Mouse (Mus musculus) thymus, postnatal 14 days (tissue): ENCODE measurements around the gene Mtmr4.

Experiments used
- DNase-seq: peaks from one replicate; pipeline ENCODE4 v3.0.0; 2021

Gene Mtmr4

DNA sequence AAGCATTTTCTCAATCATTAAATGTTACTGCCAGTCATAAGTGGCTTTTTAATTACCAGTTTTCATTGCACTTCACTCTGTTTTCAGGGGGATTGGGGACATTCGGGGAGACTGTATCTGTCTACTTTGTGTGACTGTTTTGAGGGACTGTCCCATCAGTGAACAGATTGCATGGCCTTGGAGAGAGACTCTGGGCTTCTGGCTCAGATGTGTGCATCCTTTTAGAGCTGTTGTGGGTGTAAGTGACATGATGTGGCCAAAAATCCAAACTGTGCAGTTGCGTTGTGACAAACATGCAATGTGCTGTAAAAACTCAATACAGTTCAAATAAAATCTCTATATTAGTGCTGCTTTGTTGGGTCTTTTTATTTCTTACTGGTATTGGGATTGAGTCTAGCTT, 24.0 kb downstream of the Mtmr4 start:
- DNase-seq = no peak

DNA sequence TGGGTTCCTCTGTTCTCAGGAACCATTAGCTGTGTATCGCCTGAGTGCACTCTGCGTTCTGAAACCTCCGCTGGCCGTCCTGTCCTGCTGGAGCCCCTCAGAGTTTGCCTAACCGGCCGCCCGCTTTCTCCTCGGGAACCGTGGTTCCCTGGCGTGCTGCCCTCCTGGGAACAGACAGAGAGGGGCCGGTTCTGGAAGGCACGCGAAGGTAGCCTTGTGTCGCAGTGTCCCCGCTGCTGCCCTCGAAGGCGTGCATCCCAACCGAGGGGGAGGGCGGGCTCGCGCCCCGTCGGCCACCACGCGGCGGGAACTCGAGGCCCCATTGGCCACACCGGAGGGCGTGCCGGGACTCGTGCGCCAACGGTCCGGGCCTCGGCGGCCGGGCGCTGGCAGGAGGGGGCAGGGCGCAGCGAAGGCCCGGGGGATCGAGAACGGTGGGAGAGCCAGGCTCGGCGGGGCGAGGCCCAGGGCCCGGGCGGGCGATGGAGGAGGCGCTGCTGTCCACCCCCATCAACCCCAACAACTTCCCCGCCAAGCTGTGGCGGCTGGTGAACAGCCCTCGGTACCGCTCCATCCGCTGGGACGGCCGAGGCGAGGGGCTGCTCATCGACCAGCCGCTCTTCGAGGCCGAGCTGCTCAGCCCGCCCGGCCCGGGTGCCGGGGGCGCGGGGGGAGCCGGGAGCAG, 25.0 kb downstream of the Mtmr4 start, which contains the start of gene Hsf5:
Gene Hsf5 (plus strand): TSS at position 375 of the 685 bp plus-strand sequence.
- DNase-seq = no peak

DNA sequence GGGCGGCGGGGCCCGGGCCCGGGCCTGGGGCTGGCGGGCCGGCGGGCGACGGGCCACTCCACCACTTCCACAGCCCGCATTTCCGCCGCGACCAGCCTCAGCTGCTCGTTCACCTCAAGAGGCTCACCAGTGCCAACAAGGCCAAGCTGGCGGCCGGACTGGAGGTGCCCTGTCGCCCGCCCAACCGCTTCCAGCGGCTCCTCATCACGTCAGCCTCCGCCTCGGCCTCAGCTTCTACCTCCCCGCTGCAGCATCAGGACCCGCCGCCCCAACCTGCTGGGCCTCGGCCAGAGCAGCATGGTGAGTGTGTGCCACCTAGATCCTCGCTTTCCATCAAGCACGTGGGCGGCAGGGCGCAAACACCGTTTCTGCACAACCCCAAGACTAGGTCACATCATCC, 25.6 kb downstream of the Mtmr4 start:
- no peak for DNase-seq

DNA sequence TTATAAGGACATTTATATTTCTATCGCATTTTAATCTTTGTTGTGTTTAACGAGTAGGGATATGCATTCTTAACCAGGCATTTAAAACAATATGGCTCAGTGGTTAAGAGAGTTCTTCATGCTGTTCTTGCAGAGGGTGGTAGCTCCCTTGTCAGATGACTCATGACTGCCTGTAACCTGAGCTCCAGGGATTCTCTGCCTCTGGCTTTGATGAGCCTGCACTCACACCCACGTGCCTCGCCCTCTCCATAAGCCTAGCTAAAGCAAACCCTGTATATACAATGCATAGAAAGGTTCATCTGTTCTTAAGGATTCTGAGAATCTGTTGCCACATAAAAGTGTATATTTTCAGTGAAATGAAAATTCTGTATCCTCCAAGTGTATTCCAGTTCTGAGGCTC, 31.2 kb downstream of the Mtmr4 start:
- DNase-seq = no peak

DNA sequence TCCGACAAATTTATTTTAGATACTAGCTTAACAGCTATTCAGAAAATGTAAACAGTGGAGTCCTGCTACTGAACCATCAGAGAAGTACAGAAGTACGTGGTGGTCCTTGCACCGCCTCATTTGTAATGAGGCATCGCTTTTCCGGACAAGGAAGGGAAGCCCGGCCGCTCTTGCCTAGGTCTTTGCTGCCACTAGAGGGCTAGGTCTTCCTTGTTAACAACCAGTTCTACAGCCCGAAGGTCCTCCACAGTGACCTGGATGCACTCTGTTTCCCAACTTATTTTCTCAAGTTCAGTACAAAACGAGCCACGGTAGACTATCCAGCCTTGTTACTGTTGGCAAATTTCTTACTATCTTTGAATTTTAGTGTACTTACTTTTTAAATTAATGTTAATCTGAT, 37.9 kb downstream of the Mtmr4 start:
- DNase-seq = peak; percentile 65

DNA sequence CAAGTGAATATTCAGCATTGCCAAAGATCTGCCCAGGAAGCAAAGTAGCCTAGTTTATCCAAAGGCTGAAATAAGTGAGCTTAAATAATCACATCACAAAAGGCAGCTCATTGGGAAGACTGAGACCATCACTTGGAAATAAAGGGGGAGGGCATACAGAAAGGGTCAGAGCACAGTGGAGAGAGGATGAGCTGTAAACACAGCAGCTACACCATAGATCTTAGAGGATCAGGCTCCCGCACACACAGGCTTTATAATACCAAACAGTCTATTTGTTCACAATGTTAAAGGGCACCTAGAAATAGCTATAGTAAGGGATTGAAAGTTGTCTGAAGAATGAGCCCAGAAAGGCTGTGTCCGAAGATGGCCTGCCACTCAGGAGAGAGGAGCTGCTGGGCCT, 46.8 kb downstream of the Mtmr4 start:
- no peak for DNase-seq

DNA sequence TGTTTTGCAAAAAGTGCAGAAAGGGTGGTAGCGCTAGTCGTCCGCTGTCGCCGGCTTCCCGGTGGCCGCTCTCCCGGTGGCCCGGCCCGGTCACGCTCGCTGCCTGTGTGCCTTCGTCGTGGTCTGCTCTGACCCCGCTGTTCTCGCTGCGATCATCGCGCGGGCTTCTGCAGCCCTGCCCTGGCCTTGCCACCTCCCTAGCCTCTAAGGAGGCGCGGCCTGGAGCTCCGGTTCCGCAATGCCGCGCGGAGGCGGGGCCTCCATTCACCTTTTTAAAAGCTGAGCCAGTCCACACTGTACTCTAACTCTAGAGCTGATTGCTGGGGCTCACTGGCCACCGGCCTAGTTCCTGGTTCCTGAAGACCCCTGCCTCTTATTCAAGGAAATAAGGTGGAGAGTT, 47.2 kb downstream of the Mtmr4 start:
- peak; percentile 21 for DNase-seq

DNA sequence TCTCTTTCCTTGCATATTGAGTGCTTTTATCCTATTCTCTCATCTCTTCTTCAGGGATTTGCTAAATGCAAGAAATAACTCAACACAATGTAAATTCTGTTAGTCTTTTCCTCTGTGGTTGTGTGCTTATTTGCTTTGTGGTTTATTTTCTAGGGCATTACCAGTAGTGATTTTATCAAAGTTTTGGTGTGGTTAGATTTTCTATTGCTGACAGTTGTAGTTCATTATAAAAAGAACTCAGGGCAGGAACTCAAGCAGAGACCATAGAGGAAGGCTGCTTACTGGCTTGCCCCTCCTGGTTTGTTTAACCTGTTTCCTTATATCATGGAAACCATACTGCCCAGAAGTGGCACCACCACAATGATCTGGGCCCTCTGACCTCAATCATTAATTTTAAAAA, 50.9 kb downstream of the Mtmr4 start:
- DNase-seq = no peak

DNA sequence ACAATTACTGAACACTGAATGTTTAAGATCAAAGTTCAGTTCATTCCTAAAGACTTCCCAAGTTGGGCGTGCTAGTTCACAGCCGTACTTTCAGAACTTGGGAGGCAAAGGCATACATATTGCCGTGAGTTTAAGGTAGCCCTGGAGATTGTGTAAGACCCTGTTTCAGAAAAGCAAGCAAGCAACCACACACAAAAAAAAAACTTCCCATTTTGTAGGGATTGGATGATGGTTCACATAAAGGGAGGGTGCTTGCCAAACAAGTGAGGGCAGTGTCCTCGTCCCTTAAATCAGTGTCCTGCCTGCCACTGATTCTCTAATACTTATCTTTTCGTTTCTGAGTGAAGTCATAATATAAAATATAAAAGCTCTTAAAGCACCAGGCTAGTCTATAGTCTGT, 62.7 kb downstream of the Mtmr4 start:
- no peak for DNase-seq

DNA sequence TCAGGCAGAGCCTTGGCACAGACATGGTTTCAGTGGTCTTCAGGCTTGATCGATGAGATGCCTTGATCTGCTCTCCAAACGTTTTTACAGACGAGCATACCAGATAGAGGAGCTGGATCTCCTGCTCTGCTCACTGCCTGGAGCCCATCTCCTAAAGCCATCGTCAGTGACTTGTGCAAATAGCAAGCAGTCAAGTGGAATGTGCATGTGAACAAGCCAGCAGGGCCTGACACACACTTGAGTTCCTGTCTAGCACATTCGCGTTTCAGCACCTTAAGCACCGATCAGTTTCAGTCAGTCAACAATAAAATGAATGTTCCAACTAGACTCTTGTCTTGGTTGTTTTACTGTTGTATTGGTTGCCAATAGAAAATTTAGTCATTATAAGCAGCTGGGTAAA, 67.3 kb downstream of the Mtmr4 start:
- no peak for DNase-seq

DNA sequence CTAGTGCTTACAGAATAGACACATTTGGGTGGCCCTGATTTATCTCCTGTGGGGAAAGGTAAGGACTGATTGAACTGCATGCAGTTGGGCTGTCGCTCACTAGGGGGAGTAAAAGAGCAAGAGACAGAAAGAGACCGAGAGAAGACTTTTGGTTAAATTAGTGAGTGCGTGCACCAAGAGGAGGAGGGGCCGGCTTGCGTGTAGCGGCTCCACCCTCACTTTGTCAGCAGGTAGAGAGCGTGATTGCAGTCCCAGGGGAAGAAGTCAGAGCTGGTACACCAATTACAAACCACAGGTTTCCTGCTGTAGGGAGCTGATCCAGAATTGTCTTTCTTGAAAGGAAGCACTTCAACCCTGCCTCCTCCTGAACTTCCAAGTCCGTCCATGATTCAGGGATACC, 70.4 kb downstream of the Mtmr4 start, which contains the start of gene Rnf43:
Gene Rnf43 (plus strand): TSS at position 316 of the 400 bp plus-strand sequence.
- DNase-seq = peak; percentile 91

DNA sequence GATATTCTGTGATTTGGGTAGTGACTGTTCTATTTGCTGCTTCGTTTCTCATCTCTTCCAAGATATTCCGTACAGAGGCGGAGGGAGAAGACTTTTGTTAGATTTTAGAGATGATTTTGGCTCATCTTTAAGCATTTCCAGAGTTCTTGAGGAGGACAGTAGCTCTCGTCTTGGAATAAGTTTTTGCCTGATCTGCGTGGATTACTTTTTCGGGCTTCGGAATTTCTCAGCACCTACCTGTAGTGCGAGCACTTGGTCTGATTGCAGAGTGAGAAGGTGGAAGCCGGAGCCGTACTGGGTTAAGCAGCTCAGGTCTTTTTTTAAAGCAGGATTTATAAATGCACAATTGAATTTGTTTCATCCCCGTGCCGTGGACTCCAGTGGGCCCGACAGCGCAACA, 70.9 kb downstream of the Mtmr4 start:
- DNase-seq = no peak

DNA sequence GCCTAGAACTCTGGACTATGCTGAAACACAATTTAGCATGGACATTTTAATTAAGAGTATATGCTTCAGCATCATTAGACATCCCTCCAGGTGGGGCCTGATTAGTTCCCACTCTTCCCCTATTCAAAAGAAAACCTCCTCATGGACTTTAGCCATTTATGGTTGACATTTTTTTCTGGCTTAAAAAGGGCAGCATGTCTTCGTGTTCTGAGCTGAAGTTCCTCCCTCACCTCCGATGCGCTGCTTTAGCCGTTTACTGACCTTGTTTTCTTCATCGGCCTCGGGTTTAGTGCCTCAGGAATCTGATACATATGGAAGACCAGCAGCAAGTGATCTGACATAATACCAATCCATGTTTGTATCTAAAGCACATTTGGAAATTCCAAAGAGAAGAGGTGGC, 72.0 kb downstream of the Mtmr4 start:
- DNase-seq = no peak

DNA sequence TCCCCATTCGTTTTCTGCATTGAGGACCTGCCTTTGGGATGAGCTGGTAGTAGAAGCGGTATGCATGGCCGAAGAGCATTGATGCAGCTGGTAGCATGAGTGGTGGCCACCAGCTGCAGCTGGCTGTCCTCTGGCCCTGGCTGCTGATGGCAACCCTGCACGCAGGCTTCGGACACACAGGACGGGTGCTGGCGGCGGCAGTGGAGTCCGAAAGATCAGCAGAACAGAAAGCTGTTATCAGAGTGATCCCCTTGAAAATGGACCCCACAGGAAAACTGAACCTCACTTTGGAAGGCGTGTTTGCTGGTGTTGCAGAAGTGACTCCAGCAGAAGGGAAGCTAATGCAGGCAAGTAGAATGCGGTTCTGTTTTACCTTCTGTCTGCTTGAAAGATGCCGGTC, 72.6 kb downstream of the Mtmr4 start:
- no peak for DNase-seq

DNA sequence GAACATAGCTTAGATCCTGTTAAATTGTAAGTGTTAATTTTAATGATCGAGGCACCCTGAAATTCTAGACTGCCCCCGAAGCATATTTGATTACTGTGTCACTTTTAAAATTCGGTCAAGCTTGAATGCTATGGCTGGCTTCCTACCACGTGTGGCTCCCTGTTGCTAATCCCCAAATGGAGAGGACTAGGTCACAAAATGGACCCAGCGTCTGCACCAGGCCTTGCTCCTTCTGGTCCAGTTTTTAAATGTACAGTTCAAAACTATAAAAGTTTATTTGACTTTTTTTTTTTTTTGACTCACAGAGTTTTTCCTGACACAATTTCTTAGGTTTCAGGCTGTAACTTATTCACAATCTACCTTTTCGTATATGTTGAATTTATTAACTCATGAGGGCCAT, 73.3 kb downstream of the Mtmr4 start:
- no peak for DNase-seq

DNA sequence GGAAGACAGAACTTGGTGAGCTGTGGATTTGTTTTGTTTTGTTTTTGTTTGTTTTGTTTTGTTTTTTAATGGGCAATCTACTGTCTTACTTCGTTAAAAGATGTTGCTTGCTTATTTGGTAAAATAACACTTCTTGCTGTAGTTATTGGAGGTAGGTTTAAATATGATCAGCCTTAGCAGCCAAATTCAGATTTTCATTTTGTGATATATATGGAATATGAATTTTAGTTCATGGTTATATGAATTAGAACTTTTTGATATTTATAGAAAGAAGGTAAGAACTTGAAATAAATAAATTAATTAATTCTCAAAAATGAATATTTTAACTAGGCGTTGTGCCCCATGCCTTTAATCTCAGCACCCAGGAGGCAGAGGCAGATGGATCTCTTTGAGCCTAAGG, 73.7 kb downstream of the Mtmr4 start:
- DNase-seq = no peak
